Mouse (Mus musculus) G1E (cell line): Measurements from ENCODE around the gene Eif4e3. TPM values are rescaled to one million over a fixed set of nuclear protein-coding genes. Genes with fewer than 3 reads are reported as not detected.

ENCODE experiments used
- ATAC-seq: 2 replicates; pipeline ENCODE4 v1.8.0; 2016; ENCODE audit warnings: mild to moderate bottlenecking; ENCODE audit not compliant: insufficient number of reproducible peaks, poor library complexity, low FRiP score, severe bottlenecking; ENCODE audit errors: extremely low read depth
- DNase-seq: peaks from one replicate; pipeline ENCODE4 v3.0.0; 2012; ENCODE audit warnings: low spot score
- H3K27me3 ChIP-seq: 2 replicates; pipeline ENCODE4 v1.6.1; 2012; ENCODE audit warnings: mild to moderate bottlenecking, low read length, inconsistent platforms; ENCODE audit not compliant: insufficient read depth
- H3K36me3 ChIP-seq: replicated peaks from 2 replicates; pipeline ENCODE3; 2012; ENCODE audit warnings: mild to moderate bottlenecking, inconsistent platforms
- H3K4me1 ChIP-seq: 2 replicates; pipeline ENCODE4 v1.6.1; 2012; ENCODE audit warnings: low read depth, low read length, inconsistent platforms, mixed read lengths; ENCODE audit not compliant: insufficient read depth
- H3K4me3 ChIP-seq: 2 replicates; pipeline ENCODE4 v1.5.1; 2012; ENCODE audit warnings: low read depth, mild to moderate bottlenecking, inconsistent platforms, low read length, moderate library complexity, mixed read lengths
- H3K9me3 ChIP-seq: replicated peaks from 2 replicates; pipeline ENCODE4 v1.6.1; 2012; ENCODE audit warnings: inconsistent platforms
- CTCF ChIP-seq: IDR thresholded peaks from 2 replicates; pipeline ENCODE4 v1.5.1; 2012; ENCODE audit warnings: low read depth, low read length, inconsistent platforms, mixed read lengths
- GATA1 ChIP-seq: IDR thresholded peaks from 2 replicates; pipeline ENCODE4 v1.6.1; 2012; ENCODE audit warnings: borderline replicate concordance, low read length, inconsistent platforms, mixed read lengths
- GATA2 ChIP-seq: IDR thresholded peaks from 2 replicates; pipeline ENCODE4 v1.6.1; 2012; ENCODE audit warnings: low read depth, low read length, inconsistent platforms, borderline replicate concordance
- POLR2AphosphoS5 ChIP-seq: IDR thresholded peaks from 2 replicates; pipeline ENCODE4 v1.6.1; 2012; ENCODE audit warnings: low read depth, low read length, inconsistent platforms; ENCODE audit not compliant: insufficient replicate concordance
- TAL1 ChIP-seq: conservative IDR thresholded peaks from 2 replicates; pipeline ENCODE4 v1.6.1; 2012; ENCODE audit warnings: low read depth, low read length, inconsistent platforms, mixed read lengths
- polyA plus RNA-seq: library from polyadenylated mRNA; stranded (reverse); fragments of >175 nt; gene quantifications from 2 replicates; pipeline ENCODE4 v1.2.3, GENCODE M21; 2012
- total RNA-seq, 2 experiments: library from RNA; stranded (forward) in 1 of 2; stranded (reverse) in 1 of 2; fragments of 200-1000 nt in 1 of 2; fragments of >200 nt in 1 of 2; fragmentation: Nextera tagmentation in 1 of 2; gene quantifications; 2 replicates each; pipeline ENCODE4 v1.2.3; 2014 to 2017

Eif4e3 gene
- total and polyA plus RNA-seq, 3 experiments, result not detected

GRCm38 (mm10) chr6:99629726-99630458 lies 36.7 kb downstream of the Eif4e3 start:
- Histone ChIP-seq H3K36me3 (no peaks in the 10 kb centered on the region), H3K9me3 (peaks cover 56% of the 10 kb centered on the region), H3K4me1 (no peaks in the 10 kb centered on the region), H3K27me3 (no peaks in the 10 kb centered on the region), H3K4me3 (no peak overlapping the region)
- no peak for TF ChIP-seq GATA1
- TF ChIP-seq POLR2AphosphoS5, result no peak
- TF ChIP-seq CTCF, result no peak
- TF ChIP-seq TAL1, result no peak
- TF ChIP-seq GATA2, result no peak
- ATAC-seq, result no peak
- DNase-seq, result no peak

- no peaks in the 10 kb centered on the region for H3K36me3 ChIP-seq
- no peaks in the 10 kb centered on the region for H3K4me1 ChIP-seq
- H3K9me3 ChIP-seq, result peaks cover 35% of the 10 kb centered on the region
- TF ChIP-seq TAL1 (no peak), GATA1 (no peak), CTCF (no peak)
- no peak overlapping the region for H3K4me3 ChIP-seq
- no peak for DNase-seq
- ATAC-seq, result no peak
- no peaks in the 10 kb centered on the region for H3K27me3 ChIP-seq
Measured at GRCm38 (mm10) chr6:99626347-99626746, 40.2 kb downstream of the Eif4e3 start.

- DNase-seq, result no peak
- Histone ChIP-seq H3K27me3 (no peaks in the 10 kb centered on the region), H3K4me3 (no peak overlapping the region), H3K9me3 (peaks cover 32% of the 10 kb centered on the region), H3K36me3 (no peaks in the 10 kb centered on the region), H3K4me1 (no peaks in the 10 kb centered on the region)
- no peak for ATAC-seq
- TF ChIP-seq GATA2 (no peak), TAL1 (no peak), POLR2AphosphoS5 (no peak), CTCF (no peak), GATA1 (no peak)
Measured at GRCm38 (mm10) chr6:99625803-99626202, 40.8 kb downstream of the Eif4e3 start.

- Histone ChIP-seq H3K27me3 (no peaks in the 10 kb centered on the region), H3K4me1 (no peaks in the 10 kb centered on the region), H3K9me3 (peaks cover 27% of the 10 kb centered on the region), H3K4me3 (no peak overlapping the region), H3K36me3 (no peaks in the 10 kb centered on the region)
- ATAC-seq, result no peak
- no peak for DNase-seq
- TF ChIP-seq GATA1 (no peak), CTCF (no peak), GATA2 (no peak), TAL1 (no peak), POLR2AphosphoS5 (no peak)
Measured at GRCm38 (mm10) chr6:99625306-99625705, 41.3 kb downstream of the Eif4e3 start.

- DNase-seq, result no peak
- H3K27me3 ChIP-seq, result no peaks in the 10 kb centered on the region
- TF ChIP-seq GATA2 (no peak), POLR2AphosphoS5 (no peak), TAL1 (no peak), GATA1 (no peak), CTCF (no peak)
- ATAC-seq, result no peak
- no peaks in the 10 kb centered on the region for H3K4me1 ChIP-seq
- no peaks in the 10 kb centered on the region for H3K36me3 ChIP-seq
- peaks cover 30% of the 10 kb centered on the region for H3K9me3 ChIP-seq
- no peak overlapping the region for H3K4me3 ChIP-seq
Measured at GRCm38 (mm10) chr6:99624542-99624941, 42.0 kb downstream of the Eif4e3 start.

GRCm38 (mm10) chr6:99623641-99624040 lies 42.9 kb downstream of the Eif4e3 start:
- H3K4me1 ChIP-seq, result no peaks in the 10 kb centered on the region
- H3K27me3 ChIP-seq, result no peaks in the 10 kb centered on the region
- no peak for TF ChIP-seq GATA1
- TF ChIP-seq CTCF, result no peak
- TF ChIP-seq GATA2, result no peak
- TF ChIP-seq POLR2AphosphoS5, result no peak
- no peak for TF ChIP-seq TAL1
- no peak overlapping the region for H3K4me3 ChIP-seq
- no peak for DNase-seq
- ATAC-seq, result no peak
- H3K9me3 ChIP-seq, result peaks cover 28% of the 10 kb centered on the region
- no peaks in the 10 kb centered on the region for H3K36me3 ChIP-seq

- H3K27me3 ChIP-seq, result no peaks in the 10 kb centered on the region
- peaks cover 24% of the 10 kb centered on the region for H3K9me3 ChIP-seq
- TF ChIP-seq GATA2, result no peak
- no peak for TF ChIP-seq GATA1
- TF ChIP-seq POLR2AphosphoS5, result no peak
- TF ChIP-seq TAL1, result no peak
- no peaks in the 10 kb centered on the region for H3K4me1 ChIP-seq
- no peak; the same call in 1 of the 2 replicates for ATAC-seq
- DNase-seq, result no peak
- no peaks in the 10 kb centered on the region for H3K36me3 ChIP-seq
- H3K4me3 ChIP-seq, result no peak overlapping the region
Measured at GRCm38 (mm10) chr6:99621167-99621566, 45.4 kb downstream of the Eif4e3 start.
